Mouse (Mus musculus): ENCODE results near the gene Nlrc5.
"Not testable (repeated sequence)": the region's sequence is repeated elsewhere in the genome, so short reads cannot be mapped to it uniquely, and the experiment has no call there.

Gene Nlrc5

DNA sequence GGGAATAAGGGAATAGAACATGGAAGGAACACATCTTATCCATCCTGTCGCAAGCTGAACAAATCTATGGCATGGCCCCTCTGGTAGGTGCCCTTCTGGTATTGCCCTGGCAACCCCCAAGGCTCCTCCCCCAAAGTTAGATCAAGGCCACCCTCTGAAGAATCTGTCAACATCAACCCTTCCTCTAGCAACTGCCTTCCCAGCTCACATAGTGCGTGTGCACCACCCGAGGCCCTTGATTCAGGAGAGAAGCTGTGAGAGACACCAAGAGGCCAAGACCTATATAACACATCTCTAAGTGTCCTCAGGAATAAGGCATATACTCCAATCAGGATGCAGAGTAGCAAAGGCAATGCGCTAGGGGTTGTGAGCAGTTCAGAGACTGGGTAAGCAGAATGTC lies 11.9 kb upstream of the Nlrc5 start:
- DNase-seq = no peak

- DNase-seq = no peak
These were observed 6.2 kb upstream of the Nlrc5 start for GRCm38 (mm10) chr8:94427953-94428352.

GRCm38 (mm10) chr8:94428420-94428819 lies 5.7 kb upstream of the Nlrc5 start:
- no peak for DNase-seq

DNA sequence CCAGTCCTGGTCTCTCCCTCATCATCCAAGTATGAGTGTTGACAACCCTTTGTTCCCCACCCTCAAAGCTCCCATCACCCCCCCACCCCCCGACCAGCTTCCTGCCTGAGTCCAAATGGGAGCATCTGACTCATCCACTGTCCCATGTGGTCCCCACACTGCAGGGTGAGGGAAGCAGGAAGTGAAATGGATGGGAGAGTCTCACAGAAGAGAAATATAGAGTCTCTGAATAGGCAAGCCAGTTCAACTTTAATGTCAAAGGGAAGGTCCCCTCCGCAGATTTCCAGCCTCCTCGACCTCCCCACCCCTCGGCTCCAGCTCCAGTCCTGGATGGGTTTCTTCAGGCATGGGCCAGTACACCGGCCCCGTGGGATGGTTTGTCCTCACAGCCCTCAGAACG lies 4.8 kb upstream of the Nlrc5 start:
- no peak for DNase-seq

DNA sequence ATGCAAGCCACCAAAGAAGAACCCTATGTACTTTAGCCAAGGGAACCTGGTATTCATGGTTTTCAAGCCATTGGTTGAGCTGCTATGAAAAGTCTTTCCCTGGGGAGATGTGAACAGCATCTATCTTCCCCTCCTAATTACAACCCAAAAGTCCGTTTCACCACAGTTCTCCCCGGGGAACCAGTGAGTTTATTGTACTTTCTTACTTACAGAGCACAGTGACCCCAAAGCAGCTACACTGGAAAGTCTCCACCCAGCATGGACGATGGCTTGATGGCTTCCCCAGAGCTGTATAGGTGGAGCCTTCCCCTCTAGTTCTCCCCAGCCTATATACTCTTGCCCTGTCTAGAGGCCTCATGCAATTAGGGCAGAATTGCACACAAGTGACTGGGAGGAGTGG lies 1.9 kb upstream of the Nlrc5 start:
- no peak for DNase-seq

- no peak for DNase-seq
These were observed 802 bp downstream of the Nlrc5 start for GRCm38 (mm10) chr8:94434958-94435357.

- DNase-seq = no peak
These were observed 1.4 kb downstream of the Nlrc5 start for GRCm38 (mm10) chr8:94435397-94436111.

GRCm38 (mm10) chr8:94436112-94436572 lies 2.0 kb downstream of the Nlrc5 start:
- DNase-seq = no peak

GRCm38 (mm10) chr8:94436900-94437299 lies 2.7 kb downstream of the Nlrc5 start:
- DNase-seq = no peak

- no peak for DNase-seq
These were observed 4.5 kb downstream of the Nlrc5 start for GRCm38 (mm10) chr8:94438659-94439058.

- no peak for DNase-seq
These were observed 5.5 kb downstream of the Nlrc5 start for GRCm38 (mm10) chr8:94439691-94440090.

- no peak for DNase-seq
These were observed 6.2 kb downstream of the Nlrc5 start for GRCm38 (mm10) chr8:94440389-94440788.

DNA sequence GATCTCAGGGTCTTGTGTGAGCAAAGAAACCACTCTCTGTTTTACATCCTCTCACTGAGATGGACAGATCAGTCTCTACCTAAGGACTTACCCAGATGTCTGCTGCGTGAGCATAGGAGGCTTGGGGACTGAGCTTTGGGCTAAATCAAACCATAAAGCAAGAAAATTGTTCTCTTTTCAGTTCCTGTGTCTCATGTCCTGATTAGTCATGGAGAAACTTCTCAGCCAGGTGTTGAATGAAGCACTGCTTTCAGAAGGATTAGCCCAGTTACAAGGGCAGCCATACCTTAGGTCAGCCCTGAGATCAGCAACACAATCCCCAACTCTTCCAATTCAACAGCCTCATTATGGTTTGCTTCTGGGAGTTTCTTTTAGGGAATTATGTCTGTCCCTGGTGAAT lies 7.5 kb downstream of the Nlrc5 start:
- DNase-seq = no peak

GRCm38 (mm10) chr8:94443153-94443552 lies 9.0 kb downstream of the Nlrc5 start:
- no peak for DNase-seq

GRCm38 (mm10) chr8:94444480-94444879 lies 10.3 kb downstream of the Nlrc5 start:
- no peak for DNase-seq

- no peak for DNase-seq
These were observed 13.0 kb downstream of the Nlrc5 start for GRCm38 (mm10) chr8:94447142-94447541.

DNA sequence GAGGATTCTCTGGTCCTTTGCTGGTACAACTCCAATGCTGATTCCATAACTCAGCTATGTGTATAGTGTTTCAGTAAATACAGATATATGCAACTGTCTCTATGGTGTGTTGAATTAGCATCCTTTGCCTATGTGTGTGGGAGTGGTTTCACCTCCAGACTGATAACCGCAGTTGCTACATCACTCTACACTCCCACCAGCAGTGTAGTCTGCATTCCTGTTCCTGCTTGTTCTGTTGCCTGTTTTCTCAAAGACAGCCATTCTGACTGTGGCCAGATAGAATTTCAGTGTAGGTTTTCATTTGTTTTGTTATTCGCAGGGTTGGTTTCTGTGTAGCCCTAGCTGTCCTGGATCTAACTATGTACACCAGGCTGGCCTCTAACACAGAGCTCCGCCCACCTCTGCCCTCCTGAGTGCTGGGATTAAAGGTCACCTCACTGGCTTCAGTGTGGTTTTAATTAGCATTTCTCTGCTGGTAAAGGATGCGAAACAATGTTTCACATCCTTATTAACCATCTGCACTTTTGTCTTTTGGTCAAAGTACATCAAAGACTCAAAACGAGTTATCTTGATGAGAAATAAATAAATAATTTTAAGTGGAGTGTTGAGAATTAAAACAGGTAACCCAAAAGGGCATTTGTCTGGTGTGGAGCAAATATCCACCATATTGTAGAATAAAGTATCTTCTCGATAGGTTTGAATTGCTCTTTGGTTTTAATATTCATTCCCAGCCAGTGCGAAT lies 13.6 kb downstream of the Nlrc5 start:
- DNase-seq = no peak

DNA sequence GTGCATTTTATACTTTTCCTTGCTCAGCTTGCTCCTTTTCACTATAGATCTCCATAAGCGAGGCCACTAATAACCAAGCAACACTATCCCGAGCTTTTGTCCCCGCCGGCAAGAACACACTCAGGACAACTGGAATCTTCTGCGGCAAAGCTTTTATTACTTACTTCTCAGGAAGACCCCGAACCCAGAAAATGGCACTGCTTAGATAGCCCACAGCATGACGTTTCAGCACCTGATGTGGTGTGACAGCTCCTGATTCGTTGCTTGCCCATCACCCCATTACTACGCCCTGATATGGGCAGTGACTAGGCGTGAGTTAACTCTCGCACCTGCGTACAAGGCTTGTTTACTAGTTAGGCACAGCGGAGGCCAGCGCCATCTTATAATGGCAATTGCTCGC lies 18.8 kb downstream of the Nlrc5 start:
- DNase-seq = not testable (repeated sequence)

GRCm38 (mm10) chr8:94453868-94454488 lies 19.8 kb downstream of the Nlrc5 start:
- DNase-seq = no peak

DNA sequence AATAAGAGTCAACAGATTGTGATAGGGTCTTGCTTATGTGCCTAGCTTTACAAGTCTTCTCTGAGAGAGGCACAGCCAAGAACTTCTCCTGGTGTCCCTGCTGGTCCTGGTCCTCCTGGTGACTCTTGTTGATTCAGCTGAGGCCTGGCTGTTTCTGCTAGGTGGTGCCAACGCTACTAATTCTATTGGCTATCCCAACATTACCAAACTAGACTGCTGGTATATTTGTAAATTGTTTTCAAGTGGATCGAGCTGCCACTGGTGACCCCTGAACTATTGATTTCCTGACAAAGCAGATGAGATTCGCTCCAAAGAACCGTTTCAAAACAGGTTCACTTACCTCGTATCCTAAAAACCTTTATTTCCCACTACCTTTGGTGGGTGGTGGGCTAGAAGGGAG lies 20.7 kb downstream of the Nlrc5 start:
- DNase-seq = no peak

GRCm38 (mm10) chr8:94456071-94456470 lies 21.9 kb downstream of the Nlrc5 start:
- no peak for DNase-seq

GRCm38 (mm10) chr8:94458567-94458966 lies 24.4 kb downstream of the Nlrc5 start:
- no peak for DNase-seq

GRCm38 (mm10) chr8:94469656-94470055 lies 35.5 kb downstream of the Nlrc5 start:
- no peak for DNase-seq

GRCm38 (mm10) chr8:94470794-94471193 lies 36.6 kb downstream of the Nlrc5 start:
- no peak for DNase-seq

All from kidney, postnatal 4 days (tissue).